Mouse (Mus musculus) gastrocnemius, postnatal 25 days (tissue): ENCODE measurements around the gene Clec4a3. TPM values are rescaled to one million over a fixed set of nuclear protein-coding genes. Genes with fewer than 3 reads are reported as not detected.
"Not testable (repeated sequence)": the region's sequence is repeated elsewhere in the genome, so short reads cannot be mapped to it uniquely, and the experiment has no call there.

Source experiments
- DNase-seq: peaks from one replicate; pipeline ENCODE4 v3.0.0; 2022
- long read RNA-seq, 2 experiments: library from polyadenylated mRNA; stranded (forward); transcript quantifications; one replicate each; pipeline ENCODE4 v2.0.0; 2021
- total RNA-seq, 2 experiments: library from RNA; stranded (reverse); gene quantifications; 1 replicate in 1 of 2; 2 replicates in 1 of 2; pipeline ENCODE4 v1.2.3; 2021

The Clec4a3 gene
- total RNA-seq = 1 to 10 TPM; 1.1 to 1.2 TPM
- long read RNA-seq, experiment 1, partial matches to known transcripts = 1 of 1 reads
- long read RNA-seq, experiment 1, other reads (novel, unspliced or antisense) = 0 of 1 reads
- long read RNA-seq, experiment 2, partial matches to known transcripts = 1 of 2 reads
- long read RNA-seq, experiment 2, other reads (novel, unspliced or antisense) = 0 of 2 reads

GRCm38 (mm10) chr6:122952401-122952800, at the start of gene Clec4a3:
Gene Clec4a3 (plus strand): TSS chr6:122952515.
- no peak for DNase-seq

GRCm38 (mm10) chr6:122919922-122920321, 32.4 kb upstream of the Clec4a3 start:
- no peak for DNase-seq

GRCm38 (mm10) chr6:122921451-122921850, 30.9 kb upstream of the Clec4a3 start, which contains the start of gene Clec4a1:
Gene Clec4a1 (plus strand): TSS chr6:122921848.
- no peak for DNase-seq

- DNase-seq = no peak
Observed at GRCm38 (mm10) chr6:122934845-122935244, 17.5 kb upstream of the Clec4a3 start.

GRCm38 (mm10) chr6:122939618-122940017, 12.7 kb upstream of the Clec4a3 start:
- no peak for DNase-seq

- no peak for DNase-seq
Observed at GRCm38 (mm10) chr6:122946760-122947159, 5.6 kb upstream of the Clec4a3 start.

- no peak for DNase-seq
Observed at GRCm38 (mm10) chr6:122964562-122964961, 12.2 kb downstream of the Clec4a3 start.

GRCm38 (mm10) chr6:122969048-122969447, 16.7 kb downstream of the Clec4a3 start:
- DNase-seq = no peak

GRCm38 (mm10) chr6:122989876-122990437, 37.6 kb downstream of the Clec4a3 start, which contains the start of gene Clec4a4:
Gene Clec4a4 (plus strand): TSS chr6:122990367.
- no peak for DNase-seq

GRCm38 (mm10) chr6:123004696-123005095, 52.4 kb downstream of the Clec4a3 start:
- not testable (repeated sequence) for DNase-seq

GRCm38 (mm10) chr6:123005591-123005990, 53.3 kb downstream of the Clec4a3 start:
- DNase-seq = no peak

Other genes with a start within 250 kb of the Clec4a3 start
- gene Nanog, start 245.0 kb upstream of the Clec4a3 start, total RNA-seq = not detected
- 1 to 10 TPM in 1 of 2 experiments, under 1 TPM in 1; 0.88 to 1.4 TPM for gene Slc2a3, start 150.9 kb upstream of the Clec4a3 start, total RNA-seq
- gene Foxj2, start 132.6 kb upstream of the Clec4a3 start, total RNA-seq = 10 to 100 TPM; 18.4 to 20.9 TPM
- under 1 TPM; 0.82 to 0.91 TPM for gene C3ar1, start 96.4 kb upstream of the Clec4a3 start, total RNA-seq
- 10 to 100 TPM; 17.4 to 18.3 TPM for gene Necap1, start 78.0 kb upstream of the Clec4a3 start, total RNA-seq
- gene Clec4a1, start 30.7 kb upstream of the Clec4a3 start, total RNA-seq = 1 to 10 TPM; 1.3 to 1.9 TPM
- gene Clec4a4, start 37.9 kb downstream of the Clec4a3 start, total RNA-seq = not detected
- not detected for gene Clec4b1, start 97.4 kb downstream of the Clec4a3 start, total RNA-seq
- gene Clec4a2, start 153.9 kb downstream of the Clec4a3 start, total RNA-seq = under 1 TPM; 0.43 to 0.72 TPM
- gene Clec4b2, start 220.4 kb downstream of the Clec4a3 start, total RNA-seq = not detected